Mouse (Mus musculus): ENCODE results near the gene Gm17535.
"Not testable (repeated sequence)": the region's sequence is repeated elsewhere in the genome, so short reads cannot be mapped to it uniquely, and the experiment has no call there.

GRCm38 (mm10) chr9:3012733-3013279 lies 21.6 kb upstream of the Gm17535 start, which contains the start of gene Gm10721:
- TF ChIP-seq MYOG (IDR thresholded peaks at IDR 0.05; ENCODE audit: control insufficient read depth, extremely low read depth, insufficient read length); MAX (IDR thresholded peaks at IDR 0.05); CTCF (IDR thresholded peaks at IDR 0.05; ENCODE audit: control insufficient read depth, insufficient read depth, insufficient read length): not testable (repeated sequence)
